Mouse (Mus musculus) CH12.LX (cell line): ENCODE measurements around the gene Cldnd1. TPM values are rescaled to one million over a fixed set of nuclear protein-coding genes. Genes with fewer than 3 reads are reported as not detected.

Experiments used
- DNase-seq: peaks from one replicate; pipeline ENCODE4 v3.0.0-alpha.2; 2013; ENCODE audit errors: extremely low read depth
- H3K27ac ChIP-seq: 2 replicates; pipeline ENCODE4 v1.5.1; 2012; ENCODE audit warnings: low read depth, mild to moderate bottlenecking, control low read depth, moderate library complexity; ENCODE audit not compliant: insufficient read depth
- H3K27me3 ChIP-seq: replicated peaks from 2 replicates; pipeline ENCODE3; 2012; ENCODE audit warnings: inconsistent platforms
- H3K36me3 ChIP-seq, 2 experiments: replicated peaks in 1 of 2; 2 replicates each; pipeline versions ENCODE3 to v1.6.1; 2012; ENCODE audit warnings: inconsistent platforms in 1 of 2, low read length in 1 of 2, mild to moderate bottlenecking in 1 of 2, mixed read lengths in 1 of 2, moderate library complexity in 1 of 2; ENCODE audit not compliant: control insufficient read depth in 1 of 2, insufficient read depth in 1 of 2
- H3K4me1 ChIP-seq, 2 experiments: 2 replicates each; pipeline ENCODE4 v1.6.1; 2012; ENCODE audit warnings: inconsistent platforms in 1 of 2, moderate library complexity in 1 of 2; ENCODE audit not compliant: insufficient read depth in 2 of 2, control insufficient read depth in 1 of 2
- H3K4me2 ChIP-seq: 2 replicates; pipeline ENCODE4 v1.6.1; 2012; ENCODE audit warnings: low read depth, mild to moderate bottlenecking, control low read depth; ENCODE audit not compliant: poor library complexity, insufficient read depth, severe bottlenecking
- H3K4me3 ChIP-seq, 3 experiments: fragments of 150-350 bp in 1 of 3; sonication (generic) in 1 of 3; replicated peaks in 1 of 3; 2 replicates each; pipeline versions ENCODE3 to v1.5.1; 2011 to 2012; ENCODE audit warnings: low read depth in 2 of 3, low read length in 2 of 3, mild to moderate bottlenecking in 2 of 3, moderate library complexity in 2 of 3, control low read depth in 1 of 3, improper control_type of control experiment in 1 of 3, inconsistent platforms in 1 of 3, mixed read lengths in 1 of 3; ENCODE audit not compliant: poor library complexity in 1 of 3
- H3K79me2 ChIP-seq: replicated peaks from 2 replicates; pipeline ENCODE4 v1.6.1; 2012; ENCODE audit warnings: mild to moderate bottlenecking, moderate library complexity; ENCODE audit not compliant: control insufficient read depth, poor library complexity, insufficient read depth, severe bottlenecking; ENCODE audit errors: extremely low read depth
- H3K9ac ChIP-seq: 2 replicates; pipeline ENCODE4 v1.6.1; 2012; ENCODE audit warnings: low read depth, mild to moderate bottlenecking, control low read depth, moderate library complexity; ENCODE audit not compliant: insufficient read depth
- H3K9me3 ChIP-seq: replicated peaks from 2 replicates; pipeline ENCODE3; 2012; ENCODE audit warnings: low read length, inconsistent platforms, mixed read lengths
- BHLHE40 ChIP-seq: IDR thresholded peaks from 2 replicates; pipeline ENCODE4 v1.6.1; 2011; ENCODE audit warnings: mild to moderate bottlenecking, low read depth, low read length, improper control_type of control experiment
- CHD1 ChIP-seq: IDR thresholded peaks from 2 replicates; pipeline ENCODE4 v1.6.1; 2012; ENCODE audit warnings: low read depth, low read length, improper control_type of control experiment, inconsistent platforms
- CTCF ChIP-seq, 2 experiments: IDR thresholded peaks in 1 of 2; conservative IDR thresholded peaks in 1 of 2; 2 replicates each; pipeline ENCODE4 v1.5.1; 2011 to 2012; ENCODE audit warnings: low read depth in 2 of 2, low read length in 2 of 2, improper control_type of control experiment in 1 of 2, inconsistent platforms in 1 of 2, mild to moderate bottlenecking in 1 of 2, moderate library complexity in 1 of 2
- E2F4 ChIP-seq: IDR thresholded peaks from 2 replicates; pipeline ENCODE4 v1.6.1; 2011; ENCODE audit warnings: low read depth, low read length, improper control_type of control experiment; ENCODE audit not compliant: insufficient replicate concordance
- ELF1 ChIP-seq: IDR thresholded peaks from 2 replicates; pipeline ENCODE4 v1.6.1; 2014; ENCODE audit warnings: low read depth, mild to moderate bottlenecking, inconsistent platforms, low read length, improper control_type of control experiment
- EP300 ChIP-seq: IDR thresholded peaks from 2 replicates; pipeline ENCODE4 v1.6.1; 2011; ENCODE audit warnings: low read length, improper control_type of control experiment
- ETS1 ChIP-seq: conservative IDR thresholded peaks from 2 replicates; pipeline ENCODE4 v1.6.1; 2012; ENCODE audit warnings: low read depth, mild to moderate bottlenecking, inconsistent platforms, low read length, improper control_type of control experiment, moderate library complexity
- HCFC1 ChIP-seq: IDR thresholded peaks from 2 replicates; pipeline ENCODE4 v1.6.1; 2012; ENCODE audit warnings: low read depth, mild to moderate bottlenecking, inconsistent platforms, low read length, improper control_type of control experiment
- IRF4 ChIP-seq: IDR thresholded peaks from 2 replicates; pipeline ENCODE4 v1.6.1; 2014; ENCODE audit warnings: low read depth, mild to moderate bottlenecking, inconsistent platforms, low read length, improper control_type of control experiment
- JUN ChIP-seq: IDR thresholded peaks from 2 replicates; pipeline ENCODE4 v1.6.1; 2011; ENCODE audit warnings: low read depth, mild to moderate bottlenecking, low read length, improper control_type of control experiment, moderate library complexity; ENCODE audit not compliant: insufficient read depth
- JUND ChIP-seq: conservative IDR thresholded peaks from 2 replicates; pipeline ENCODE4 v1.6.1; 2011; ENCODE audit warnings: low read depth, low read length, improper control_type of control experiment
- MAFK ChIP-seq: IDR thresholded peaks from 2 replicates; pipeline ENCODE4 v1.6.1; 2011; ENCODE audit warnings: low read length, improper control_type of control experiment; ENCODE audit not compliant: insufficient replicate concordance
- MAX ChIP-seq: IDR thresholded peaks from 2 replicates; pipeline ENCODE4 v1.6.1; 2011; ENCODE audit warnings: low read length, improper control_type of control experiment
- MAZ ChIP-seq: IDR thresholded peaks from 2 replicates; pipeline ENCODE4 v1.6.1; 2012; ENCODE audit warnings: low read depth, mild to moderate bottlenecking, inconsistent platforms, low read length, improper control_type of control experiment, moderate library complexity
- MXI1 ChIP-seq: IDR thresholded peaks from 2 replicates; pipeline ENCODE4 v1.6.1; 2011; ENCODE audit warnings: mild to moderate bottlenecking, low read depth, low read length, improper control_type of control experiment
- NELFE ChIP-seq: IDR thresholded peaks from 2 replicates; pipeline ENCODE4 v1.6.1; 2011; ENCODE audit warnings: low read depth, low read length, improper control_type of control experiment
- NRF1 ChIP-seq: IDR thresholded peaks from 2 replicates; pipeline ENCODE4 v1.6.1; 2014; ENCODE audit warnings: low read depth, mild to moderate bottlenecking, inconsistent platforms, low read length, improper control_type of control experiment, moderate library complexity
- POLR2A ChIP-seq: IDR thresholded peaks from 2 replicates; pipeline ENCODE4 v1.6.1; 2011; ENCODE audit warnings: low read depth, mild to moderate bottlenecking, improper control_type of control experiment, low read length
- POLR2AphosphoS2 ChIP-seq: IDR thresholded peaks from 2 replicates; pipeline ENCODE4 v1.6.1; 2011; ENCODE audit warnings: low read depth, low read length, improper control_type of control experiment
- RAD21 ChIP-seq: IDR thresholded peaks from 2 replicates; pipeline ENCODE4 v1.6.1; 2011; ENCODE audit warnings: low read depth, mild to moderate bottlenecking, low read length, improper control_type of control experiment, moderate library complexity
- RCOR1 ChIP-seq: conservative IDR thresholded peaks from 2 replicates; pipeline ENCODE4 v1.6.1; 2012; ENCODE audit warnings: low read depth, mild to moderate bottlenecking, inconsistent platforms, low read length, improper control_type of control experiment
- SIN3A ChIP-seq: IDR thresholded peaks from 2 replicates; pipeline ENCODE4 v1.6.1; 2012; ENCODE audit warnings: low read length, improper control_type of control experiment, inconsistent platforms
- SMC3 ChIP-seq: IDR thresholded peaks from 2 replicates; pipeline ENCODE4 v1.6.1; 2011; ENCODE audit warnings: low read depth, low read length, improper control_type of control experiment
- TBP ChIP-seq: conservative IDR thresholded peaks from 2 replicates; pipeline ENCODE4 v1.6.1; 2011; ENCODE audit warnings: low read depth, low read length, improper control_type of control experiment
- TCF12 ChIP-seq: IDR thresholded peaks from 2 replicates; pipeline ENCODE4 v1.6.1; 2014; ENCODE audit warnings: low read depth, mild to moderate bottlenecking, inconsistent platforms, low read length, improper control_type of control experiment
- UBTF ChIP-seq: IDR thresholded peaks from 2 replicates; pipeline ENCODE4 v1.6.1; 2012; ENCODE audit warnings: low read depth, mild to moderate bottlenecking, inconsistent platforms, low read length, improper control_type of control experiment, moderate library complexity
- USF2 ChIP-seq: conservative IDR thresholded peaks from 2 replicates; pipeline ENCODE4 v1.6.1; 2011; ENCODE audit warnings: low read depth, low read length, improper control_type of control experiment
- ZMIZ1 ChIP-seq: IDR thresholded peaks from 2 replicates; pipeline ENCODE4 v1.6.1; 2012; ENCODE audit warnings: low read depth, mild to moderate bottlenecking, inconsistent platforms, low read length, improper control_type of control experiment
- ZNF384 ChIP-seq: IDR thresholded peaks from 2 replicates; pipeline ENCODE4 v1.6.1; 2012; ENCODE audit warnings: low read depth, low read length, improper control_type of control experiment, inconsistent platforms
- dilution Hi-C: fragments of 300-500 bp; cut with MboI; formaldehyde crosslinking; loops from 2 replicates; pipeline ENCODE4 v1.14.3; 2020; ENCODE audit warnings: low sequenced_read_pairs; ENCODE audit not compliant: extremely low pct_unique_long_range_greater_than_20kb, extremely low pct_ligation_motif_present
- in situ Hi-C: fragments of 300-500 bp; cut with MboI; formaldehyde crosslinking; loops from 3 replicates; pipeline ENCODE4 v1.14.3; 2019; ENCODE audit warnings: low sequenced_read_pairs, low pct_ligation_motif_present, low pct_unique_long_range_greater_than_20kb, mixed read lengths
- polyA plus RNA-seq: library from polyadenylated mRNA; unstranded; fragments of >175 nt; gene quantifications from 2 replicates; pipeline ENCODE4 v1.2.1, GENCODE M21; 2012; ENCODE audit warnings: low read depth; ENCODE audit not compliant: insufficient read length
- total RNA-seq, 2 experiments: library from RNA; depleted of rRNA; stranded (reverse); fragments of 300-350 nt in 1 of 2; fragments of >200 nt in 1 of 2; gene quantifications; 2 replicates each; pipeline ENCODE4 v1.2.3; 2012 to 2014

Cldnd1 gene
- total and polyA plus RNA-seq, 3 experiments: 59.9 to 80.6 (median 78.7) TPM

GRCm38 (mm10) chr16:58697261-58697660, 30.4 kb upstream of the Cldnd1 start:
- H3K4me1 ChIP-seq: peaks cover 10 to 49% of the 10 kb centered on the region in 2 experiments
- H3K9ac ChIP-seq: no peak overlapping the region; the same call in 1 of the 2 replicates
- H3K4me2 ChIP-seq: 0 out of 2 replicates have a peak overlapping the region, but pooled peaks have one; percentile 17
- H3K27me3 ChIP-seq: no peaks in the 10 kb centered on the region
- no peaks in the 10 kb centered on the region for H3K36me3 ChIP-seq
- TF ChIP-seq POLR2AphosphoS2: no peak
- 0 out of 2 replicates have a peak, but pooled peaks have one; percentile 4 for TF ChIP-seq ZMIZ1
- no peak for TF ChIP-seq RAD21
- no peak for TF ChIP-seq IRF4
- no peak for TF ChIP-seq USF2
- no peak for TF ChIP-seq TBP
- TF ChIP-seq NRF1: no peak
- no peak; the same call in 1 of the 2 replicates for TF ChIP-seq HCFC1
- no peak for TF ChIP-seq ELF1
- no peak for TF ChIP-seq TCF12
- 0 out of 2 replicates have a peak, but pooled peaks have one; percentile 18 for TF ChIP-seq JUND
- no peak for TF ChIP-seq ETS1
- TF ChIP-seq MXI1: no peak
- peak; percentile 60; the same call in 1 of the 2 replicates for TF ChIP-seq MAFK
- no peak; the same call in 1 of the 2 replicates for TF ChIP-seq NELFE
- TF ChIP-seq MAZ: no peak
- peak; percentile 65; the same call in 1 of the 2 replicates for TF ChIP-seq CHD1
- no peak for TF ChIP-seq SIN3A
- TF ChIP-seq BHLHE40: no peak
- no peak for TF ChIP-seq EP300
- peak; percentile 14; the same call in 1 of the 2 replicates for TF ChIP-seq SMC3
- TF ChIP-seq MAX: no peak
- TF ChIP-seq POLR2A: no peak; the same call in 1 of the 2 replicates
- no peak for TF ChIP-seq RCOR1
- no peak for TF ChIP-seq JUN
- no peak for TF ChIP-seq E2F4
- no peak for TF ChIP-seq CTCF (conservative IDR thresholded peaks at IDR 0.05 in 1 of 2, IDR thresholded peaks at IDR 0.05 in 1 of 2; ENCODE audit: low read depth in 2 of 2, low read length in 2 of 2)
- TF ChIP-seq UBTF: no peak
- no peak for TF ChIP-seq ZNF384
- TF ChIP-seq, all 38 proteins: peak for 5
- no peak for DNase-seq
- in situ Hi-C loops (no loop called here), dilution Hi-C loops (no loop called here)
- Histone ChIP-seq H3K4me3 (no peak overlapping the region), H3K9me3 (no peaks in the 10 kb centered on the region), H3K27ac (peak overlapping the region; percentile 65), H3K79me2 (no peaks in the 10 kb centered on the region; the same call in 1 of the 2 replicates)
